Mouse (Mus musculus): ENCODE data around the gene Tmem158.

DNA sequence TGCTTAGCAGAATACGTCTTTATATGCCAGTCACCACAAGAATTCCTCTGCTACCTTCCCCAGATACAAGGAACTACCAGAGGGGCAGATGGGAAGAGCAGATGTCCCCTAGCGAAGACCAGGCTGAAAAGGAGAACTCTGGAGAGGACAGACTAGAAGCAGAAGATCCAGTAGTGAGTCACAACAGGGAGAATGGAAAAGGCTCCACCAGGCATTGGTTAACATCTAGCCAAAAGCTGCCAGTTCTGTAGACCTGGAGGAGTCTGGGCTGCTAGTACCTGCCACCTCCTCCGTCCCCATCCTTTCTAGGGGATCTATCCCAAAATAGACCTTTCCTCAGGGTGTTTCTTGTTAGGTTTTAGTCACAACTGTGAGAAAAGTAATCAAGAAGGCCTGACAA lies 4.8 kb downstream of the Tmem158 start:
- no peak for TF ChIP-seq GATA1 (IDR thresholded peaks at IDR 0.05; ENCODE audit: borderline replicate concordance, low read length)
- no peak for TF ChIP-seq FLI1 (IDR thresholded peaks at IDR 0.05; ENCODE audit: low read length)

Data from megakaryocyte, embryonic 14.5 days (primary cell).